Mouse (Mus musculus) urinary bladder, postnatal 14 days (tissue): Measurements from ENCODE around the gene Ptpn7.

Experiments used
- DNase-seq: peaks from one replicate; pipeline ENCODE4 v3.0.0; 2021; ENCODE audit warnings: low spot score

Gene Ptpn7

DNA sequence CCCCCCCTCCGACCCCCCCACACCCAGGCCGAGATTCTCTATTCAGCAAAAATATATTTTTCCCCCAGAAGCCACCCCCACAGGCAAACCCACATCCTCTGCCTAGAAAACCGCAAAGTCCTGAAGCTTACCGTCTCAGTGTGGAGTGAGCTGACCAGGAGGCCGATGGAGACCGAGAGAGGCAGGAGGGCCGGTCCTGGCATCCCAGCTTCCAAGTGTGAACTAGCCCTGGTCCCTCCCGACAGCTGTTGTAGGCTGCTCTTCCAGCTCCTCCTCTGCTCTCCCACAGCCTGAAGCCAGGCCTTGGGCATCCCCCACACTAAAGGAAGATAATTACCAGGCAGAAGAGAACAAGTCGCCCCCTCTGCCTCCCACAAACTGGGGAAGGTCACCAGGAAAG, 3.5 kb upstream of the Ptpn7 start:
- no peak for DNase-seq

DNA sequence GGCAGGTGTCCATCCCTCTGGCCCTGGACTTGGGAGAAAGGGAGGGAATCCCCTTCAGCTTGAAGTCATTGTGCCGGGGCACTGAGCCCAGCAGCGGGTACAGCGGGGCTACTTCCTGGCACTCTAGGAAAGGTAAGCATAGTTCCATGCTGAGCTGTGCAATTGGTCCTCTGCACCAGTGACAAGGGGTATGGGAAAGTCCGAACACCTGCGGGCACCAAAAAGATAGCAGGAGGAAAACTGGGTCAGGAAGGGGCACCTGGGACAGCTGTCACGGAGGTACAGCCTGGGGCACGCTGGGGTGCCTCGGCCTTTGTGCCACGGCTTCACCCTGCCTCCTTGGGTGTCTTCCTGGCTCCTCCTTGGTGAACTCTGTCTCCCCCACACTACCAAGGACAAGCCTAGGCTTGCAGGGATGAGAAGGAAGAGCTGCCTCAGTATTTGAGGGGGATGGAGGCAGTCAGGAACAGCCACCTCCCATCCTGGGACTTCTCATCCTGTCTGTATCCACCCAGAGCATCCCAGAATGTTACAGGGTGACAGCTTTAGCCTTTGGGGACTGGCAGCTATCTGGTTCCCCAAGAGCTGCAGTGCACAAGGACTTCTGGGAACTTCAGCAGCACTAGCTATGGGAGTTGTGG, 2.8 kb upstream of the Ptpn7 start:
- no peak for DNase-seq

DNA sequence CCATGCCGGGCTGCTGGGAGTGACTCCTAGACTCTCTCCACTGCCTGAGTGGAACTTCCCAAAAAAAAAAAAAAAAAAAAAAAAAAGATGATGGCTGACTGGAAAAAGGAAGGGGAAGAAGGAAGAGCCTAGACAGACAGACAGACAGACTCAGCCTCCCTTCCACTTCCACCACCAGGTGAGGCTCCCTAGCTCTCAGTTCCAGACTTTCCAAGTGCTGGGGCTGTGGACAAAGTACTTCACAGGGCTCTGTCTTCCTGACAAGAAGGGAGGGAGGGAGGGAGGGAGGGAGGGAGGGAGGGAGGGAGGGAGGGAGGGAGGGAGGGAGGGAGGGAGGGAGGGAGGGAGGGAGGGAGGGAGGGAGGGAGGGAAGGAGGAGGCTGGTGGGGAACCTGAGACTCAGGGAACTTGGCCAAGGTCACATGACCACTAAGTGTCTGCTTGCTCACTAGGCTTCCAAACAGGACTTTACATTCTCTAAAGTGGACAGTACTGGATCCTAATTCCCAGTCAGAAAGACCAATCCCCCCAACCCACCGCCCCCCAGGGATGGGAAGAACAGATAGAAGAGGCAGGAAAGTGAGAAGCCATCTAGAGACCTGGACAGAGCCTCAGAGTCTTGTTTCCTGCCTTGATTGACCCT, 2.0 kb upstream of the Ptpn7 start:
- DNase-seq: no peak

DNA sequence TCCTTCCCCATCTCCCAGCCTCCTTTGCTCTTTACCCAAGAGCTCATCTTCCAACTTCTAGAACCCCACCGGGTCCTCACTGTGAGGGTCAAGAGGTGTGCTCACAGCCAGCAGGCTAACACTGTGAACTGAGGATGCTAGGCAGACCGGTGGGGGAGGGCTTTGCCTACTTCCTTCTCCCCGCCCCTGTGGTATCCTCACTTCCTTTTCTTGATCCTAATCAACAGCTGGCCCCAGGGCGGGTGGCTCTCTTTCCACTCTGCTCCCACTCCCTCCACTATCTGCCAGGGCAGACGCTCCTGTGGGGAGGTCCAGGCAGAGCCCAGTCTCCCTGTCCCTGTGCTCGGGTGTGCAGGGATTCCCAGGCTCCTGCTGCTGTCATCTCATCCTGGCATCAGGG, 1.5 kb upstream of the Ptpn7 start:
- DNase-seq: no peak

DNA sequence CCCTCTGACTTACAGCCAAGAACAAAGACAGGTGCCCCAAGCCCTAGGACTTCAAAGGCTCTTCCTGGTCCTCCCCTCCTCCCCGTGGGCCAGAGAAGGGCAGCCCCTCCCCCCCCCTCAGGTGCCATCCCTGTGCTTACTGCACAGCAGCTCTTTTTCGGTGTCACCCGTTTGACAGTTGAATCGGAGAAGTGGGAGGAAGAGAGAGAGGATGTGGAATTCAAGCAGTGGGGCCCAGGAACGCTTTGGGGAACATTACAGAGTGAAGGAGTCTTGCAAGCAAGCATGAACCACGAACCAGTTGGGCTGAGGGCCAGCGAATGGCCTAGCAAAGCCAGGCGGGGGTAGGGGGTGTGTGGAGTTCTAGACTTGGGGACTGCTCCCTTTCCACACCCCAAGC, 940 bp upstream of the Ptpn7 start:
- DNase-seq: no peak

DNA sequence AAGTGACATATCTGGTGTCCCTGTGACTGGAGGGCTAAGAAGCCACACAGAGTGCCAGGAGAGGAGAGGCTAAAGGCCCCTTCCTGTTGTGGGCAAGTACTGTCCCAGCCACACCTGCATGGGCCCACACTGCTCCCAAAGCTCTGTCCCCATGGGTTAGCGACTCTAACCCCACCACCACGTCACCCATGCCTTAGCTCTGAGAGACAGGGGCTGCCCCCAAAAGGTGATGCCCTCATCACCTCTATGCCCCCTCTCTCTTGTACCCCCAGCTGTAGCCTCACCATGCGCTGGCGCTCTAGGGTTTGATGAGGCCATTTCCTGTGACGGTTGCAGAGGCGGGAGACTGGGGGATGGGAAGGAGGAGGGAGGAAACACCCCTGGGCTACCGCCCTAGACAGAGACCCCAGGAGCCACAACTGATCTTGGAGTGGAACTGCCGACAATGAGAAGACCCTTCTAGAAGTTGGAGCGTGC, 431 bp downstream of the Ptpn7 start:
- DNase-seq: no peak

DNA sequence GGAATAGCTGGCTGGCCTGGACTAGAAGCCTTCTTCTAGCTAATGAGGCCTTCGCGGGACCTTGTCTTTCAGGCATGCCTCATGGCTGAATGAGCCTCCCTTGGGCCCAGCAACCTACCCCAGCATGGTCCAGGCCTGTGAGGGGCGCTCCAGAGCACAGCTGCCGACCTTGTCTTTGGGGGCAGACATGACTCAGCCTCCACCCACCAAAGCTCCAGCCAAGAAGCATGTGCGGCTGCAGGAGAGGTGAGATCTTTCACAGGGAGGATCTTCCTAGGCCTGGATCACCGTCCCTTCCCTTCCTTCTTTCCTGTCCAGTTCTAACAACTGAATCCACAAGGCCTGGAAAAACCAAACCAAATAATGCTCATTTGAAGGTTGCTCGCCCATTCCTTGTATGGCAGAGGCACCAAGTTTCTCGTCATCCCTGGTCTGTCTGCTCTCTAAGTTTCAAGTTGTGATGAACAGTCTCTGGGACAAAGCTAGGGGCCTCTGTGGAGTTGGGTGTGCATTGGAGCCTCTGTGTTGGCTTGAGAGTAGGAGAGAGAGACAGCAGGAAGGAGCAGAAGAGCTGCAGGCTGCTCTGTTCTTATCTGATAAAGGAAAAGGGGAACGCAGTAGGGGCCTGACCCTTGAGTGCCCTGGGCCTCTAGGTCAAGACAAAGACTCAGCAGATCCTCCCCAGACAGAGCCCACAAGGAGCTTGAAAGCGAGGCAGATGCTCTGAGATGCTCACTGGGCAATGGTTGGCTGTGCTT, 1.4 kb downstream of the Ptpn7 start:
- no peak for DNase-seq

DNA sequence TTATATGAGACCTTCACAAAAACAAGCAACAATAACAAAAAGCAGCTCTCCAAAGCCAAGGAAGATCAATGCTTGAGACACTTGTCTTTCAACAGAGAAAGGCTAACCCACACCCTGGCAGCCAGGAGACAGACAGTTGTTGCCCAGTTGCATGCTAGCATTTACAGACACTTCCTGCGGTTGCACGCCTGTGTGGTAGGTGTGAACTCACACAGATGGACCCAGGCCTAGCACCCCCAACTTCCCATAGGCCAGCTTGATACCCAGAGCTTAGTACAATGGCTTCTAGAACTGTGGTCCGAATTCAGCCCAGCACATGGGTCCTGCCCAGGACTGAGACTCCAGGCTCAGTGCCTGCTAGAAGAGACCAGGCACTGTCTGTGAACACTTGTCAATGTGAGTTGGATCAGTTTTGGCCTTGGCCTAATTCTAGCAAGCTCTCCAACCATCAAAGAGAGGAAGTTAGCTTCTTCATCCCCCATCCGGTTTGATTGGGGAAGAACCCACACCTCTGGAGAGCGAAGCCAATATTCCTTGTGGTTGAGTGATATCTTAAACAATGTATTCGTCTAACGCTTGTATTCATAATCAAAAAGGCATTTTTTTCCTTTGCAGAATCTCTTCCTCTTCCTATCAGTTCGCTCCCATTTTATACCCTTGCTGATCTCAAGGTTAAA, 2.7 kb downstream of the Ptpn7 start:
- no peak for DNase-seq

DNA sequence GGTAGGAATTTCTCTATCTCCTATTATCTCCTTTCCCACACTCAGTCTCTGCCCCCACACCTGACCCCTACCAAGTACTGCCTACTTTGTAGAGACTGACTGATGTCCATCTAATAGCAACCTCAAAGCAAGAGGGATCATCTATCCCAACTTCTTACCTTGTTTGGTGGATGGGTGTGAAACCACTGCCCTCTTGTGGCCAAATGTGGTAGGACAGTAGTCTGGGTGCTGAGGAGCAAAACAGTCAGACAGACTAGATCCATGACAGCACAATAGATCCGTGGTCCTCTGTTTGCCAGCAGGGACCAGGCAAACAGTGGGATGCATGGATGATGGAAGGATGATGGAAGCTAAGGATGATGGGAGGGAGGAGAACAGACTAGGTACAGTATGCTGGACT, 4.0 kb downstream of the Ptpn7 start:
- peak; percentile 62 for DNase-seq

DNA sequence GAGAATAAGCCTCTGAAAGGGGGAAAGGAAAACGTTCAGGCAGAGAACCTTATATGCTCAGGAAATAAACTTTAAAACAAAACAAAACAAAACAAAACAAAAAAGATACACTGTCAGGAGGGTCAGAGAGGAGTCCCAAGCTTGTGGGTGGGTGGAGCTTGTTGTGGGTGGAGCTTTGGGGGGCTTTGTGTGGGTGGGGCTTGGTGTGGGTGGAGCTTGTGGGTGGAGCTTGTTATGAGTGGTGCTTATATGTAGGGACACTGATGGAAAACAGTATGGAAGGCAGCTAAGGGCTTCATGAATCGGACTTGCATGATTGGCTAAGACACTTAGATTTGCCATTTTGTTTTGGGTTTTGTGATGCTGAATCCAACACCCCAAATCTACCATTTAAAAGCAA, 7.4 kb downstream of the Ptpn7 start:
- no peak for DNase-seq

DNA sequence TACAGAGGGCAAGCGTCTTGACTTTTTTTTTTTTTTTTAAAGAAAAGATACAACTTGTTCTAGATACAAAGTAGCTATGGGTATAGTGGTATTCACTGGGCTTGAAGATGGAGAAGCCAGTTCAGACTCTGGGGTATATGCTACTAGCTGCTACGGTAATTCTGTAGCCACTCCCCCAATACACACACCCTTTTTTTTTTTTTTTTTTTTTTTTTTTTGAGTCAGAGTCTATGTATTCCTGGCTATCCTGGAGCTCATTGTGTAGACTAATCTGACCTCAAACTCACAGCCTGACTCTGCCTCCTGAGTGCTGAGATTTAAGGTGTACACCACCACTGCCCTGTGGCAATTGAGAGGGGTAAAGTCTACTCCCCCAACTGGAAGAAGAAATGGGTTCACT, 10.0 kb downstream of the Ptpn7 start:
- no peak for DNase-seq

DNA sequence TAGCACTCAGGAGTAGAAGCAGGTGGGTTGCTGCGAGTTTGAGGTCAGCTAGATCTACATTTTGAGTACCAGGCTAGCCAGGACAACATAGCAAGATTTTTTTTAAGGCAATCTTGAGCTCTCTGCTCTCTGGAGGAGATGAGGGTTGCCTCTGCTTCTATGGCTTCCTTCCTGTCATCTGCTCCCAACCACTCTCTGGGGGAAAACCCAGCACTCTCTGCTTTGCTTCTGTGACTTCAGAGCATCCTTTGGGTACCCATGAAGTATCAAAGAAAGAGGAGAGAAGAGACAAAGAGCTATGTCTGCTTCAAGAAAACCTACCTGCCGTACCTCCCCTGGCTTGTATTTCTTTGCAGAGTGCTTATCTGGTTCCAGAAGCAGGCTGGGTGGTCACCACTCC, 11.4 kb downstream of the Ptpn7 start:
- DNase-seq: no peak

DNA sequence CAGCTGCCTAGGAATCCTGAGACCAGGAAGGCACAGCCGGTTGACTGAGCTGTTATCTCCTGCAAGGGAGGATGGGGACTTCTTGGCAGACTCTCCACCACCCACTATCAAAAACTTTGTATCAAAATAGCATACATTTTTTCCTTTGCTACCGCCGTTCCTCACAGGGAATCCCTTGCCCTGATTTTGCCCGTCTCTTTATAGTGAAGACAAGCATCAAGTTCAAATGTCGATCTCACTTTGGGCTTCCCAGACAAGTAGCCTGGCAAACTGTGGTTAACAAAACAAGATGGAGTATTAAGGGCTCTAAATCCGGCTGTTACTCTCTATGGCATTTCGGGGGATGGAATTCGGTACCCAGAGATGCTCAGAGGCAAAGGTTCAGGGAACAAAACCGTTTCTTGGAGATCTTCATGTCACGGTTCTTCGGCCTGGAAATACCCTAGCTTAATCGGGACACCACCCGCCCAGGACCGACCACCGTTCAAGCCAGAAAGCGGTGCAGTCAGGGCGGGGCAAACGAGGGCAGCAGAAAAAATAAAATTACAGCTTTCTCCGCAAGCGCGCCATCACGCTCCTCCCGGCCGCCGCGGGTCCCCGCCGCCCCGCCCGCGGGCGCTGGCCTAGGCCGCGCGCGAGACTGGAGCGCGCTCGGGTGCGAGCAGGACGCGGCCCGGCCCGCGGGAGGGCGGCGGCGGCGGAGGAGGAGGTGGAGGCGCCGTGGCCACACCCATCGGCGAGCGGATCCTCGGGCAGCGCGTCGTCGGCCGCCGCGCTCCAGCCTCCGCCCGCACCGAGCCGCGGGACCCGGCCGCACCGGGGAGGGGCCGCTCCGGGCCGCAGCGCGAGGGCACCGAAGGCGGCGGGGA, 13.8 kb downstream of the Ptpn7 start, which contains the start of gene Arl8a:
Gene Arl8a (plus strand): TSS at position 748 of the 869 bp plus-strand sequence.
- DNase-seq: peak; percentile 86

DNA sequence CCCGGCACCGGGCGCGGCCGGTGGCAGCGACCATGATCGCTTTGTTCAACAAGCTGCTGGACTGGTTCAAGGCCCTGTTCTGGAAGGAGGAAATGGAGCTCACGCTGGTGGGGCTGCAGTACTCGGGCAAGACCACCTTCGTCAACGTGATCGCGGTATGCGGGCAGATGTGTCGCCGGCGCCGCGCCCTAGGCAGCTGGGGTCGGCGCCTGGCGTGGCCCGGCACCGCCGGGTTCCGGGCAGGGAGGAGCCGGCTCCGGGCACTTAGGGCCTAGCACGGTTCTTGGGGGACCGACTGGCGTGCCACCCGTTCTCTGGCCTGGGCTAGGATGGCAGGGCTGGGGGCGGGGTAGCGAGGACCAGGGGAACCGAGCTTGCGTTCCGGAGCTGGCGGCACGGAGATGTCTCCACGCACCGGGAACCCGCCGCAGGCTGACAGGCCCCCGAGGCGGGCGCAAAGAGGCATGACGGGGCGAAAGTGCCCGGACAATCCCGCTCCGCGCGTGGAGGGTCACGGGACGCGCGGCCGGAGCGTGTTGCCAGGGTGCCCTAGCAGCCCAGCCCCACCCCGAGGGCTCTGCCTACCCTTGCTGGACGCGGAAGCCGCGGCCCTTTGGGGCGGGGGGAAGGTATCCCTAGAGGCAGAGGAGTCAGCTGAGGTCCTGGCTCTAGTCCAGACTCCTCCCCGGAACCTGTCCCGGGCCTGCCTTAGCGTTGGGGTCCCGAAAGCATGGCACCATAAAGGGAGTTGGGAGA, 14.6 kb downstream of the Ptpn7 start:
- DNase-seq: peak; percentile 90

DNA sequence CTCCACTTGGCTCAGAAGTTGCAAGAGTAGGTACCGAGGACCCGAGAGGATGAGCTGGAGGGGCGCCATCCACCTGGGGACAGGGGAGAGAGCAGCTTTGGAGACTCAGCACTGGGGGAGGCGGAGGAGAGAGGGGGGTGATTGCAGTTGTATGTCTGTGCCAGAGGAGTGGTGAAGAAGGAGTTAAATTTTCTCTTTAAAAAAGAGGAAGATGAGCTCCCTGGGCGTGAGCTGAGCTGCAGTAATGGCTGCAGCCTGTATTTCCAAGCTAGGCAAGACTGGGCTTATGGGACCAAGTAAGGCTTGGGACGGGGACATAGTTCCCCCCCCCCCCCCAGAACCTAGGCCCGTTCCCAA, 15.2 kb downstream of the Ptpn7 start:
- no peak for DNase-seq

DNA sequence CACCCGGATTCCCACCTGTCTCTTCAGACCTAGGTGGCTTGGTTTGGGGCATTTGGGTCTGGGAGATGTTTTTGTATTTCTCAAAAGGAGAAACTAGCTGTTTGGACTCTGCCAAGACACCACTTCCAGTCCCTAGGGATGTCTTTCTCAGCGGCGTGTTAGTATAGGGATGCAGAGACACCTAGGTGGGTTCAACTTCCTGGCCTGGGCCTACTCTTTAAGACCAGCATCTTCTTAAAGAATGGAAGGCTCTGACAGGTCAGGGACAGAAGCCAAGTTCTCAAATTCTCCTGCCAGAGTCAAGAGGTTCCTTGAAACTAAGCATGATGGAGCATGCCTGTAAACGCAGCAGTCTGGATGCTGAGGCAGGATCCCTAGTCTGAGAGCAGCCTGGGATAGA, 16.0 kb downstream of the Ptpn7 start:
- no peak for DNase-seq

DNA sequence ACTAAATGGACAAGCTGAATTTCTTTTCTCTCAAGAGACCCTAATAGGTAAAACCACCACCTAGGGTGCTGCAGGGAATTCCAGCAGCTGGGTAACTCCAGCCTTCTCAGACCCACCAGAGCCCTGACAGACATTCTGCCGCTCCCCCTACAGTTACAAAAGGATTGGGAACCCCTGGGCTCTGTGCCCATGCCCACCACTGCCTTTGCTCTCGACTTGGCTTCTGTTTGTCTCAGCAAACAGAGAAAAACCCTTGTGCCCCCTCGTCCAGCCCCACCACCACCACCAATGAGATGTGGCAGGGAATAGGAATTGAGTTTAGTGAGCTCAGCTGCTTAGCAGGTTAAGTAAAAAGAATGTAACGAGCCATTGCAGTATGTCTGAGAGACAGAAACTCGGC, 16.5 kb downstream of the Ptpn7 start:
- DNase-seq: no peak

DNA sequence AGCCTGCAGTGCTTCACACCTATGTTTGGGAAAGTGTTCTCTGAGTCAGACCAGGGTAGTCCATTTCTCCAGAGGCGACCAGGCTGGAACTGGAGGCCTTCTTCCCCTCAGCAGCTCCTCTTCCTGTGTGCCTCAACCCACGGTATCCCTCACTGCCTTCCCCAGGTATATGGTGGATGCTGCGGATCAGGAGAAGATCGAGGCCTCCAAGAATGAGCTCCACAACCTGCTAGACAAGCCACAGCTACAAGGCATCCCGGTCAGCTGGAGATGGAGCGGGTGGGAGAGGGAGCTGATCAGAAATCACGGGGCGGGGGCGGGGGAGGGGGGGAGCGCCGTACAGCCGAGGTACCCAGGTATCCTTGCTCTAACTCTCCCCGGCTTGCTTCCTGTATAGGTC, 21.5 kb downstream of the Ptpn7 start:
- DNase-seq: no peak

DNA sequence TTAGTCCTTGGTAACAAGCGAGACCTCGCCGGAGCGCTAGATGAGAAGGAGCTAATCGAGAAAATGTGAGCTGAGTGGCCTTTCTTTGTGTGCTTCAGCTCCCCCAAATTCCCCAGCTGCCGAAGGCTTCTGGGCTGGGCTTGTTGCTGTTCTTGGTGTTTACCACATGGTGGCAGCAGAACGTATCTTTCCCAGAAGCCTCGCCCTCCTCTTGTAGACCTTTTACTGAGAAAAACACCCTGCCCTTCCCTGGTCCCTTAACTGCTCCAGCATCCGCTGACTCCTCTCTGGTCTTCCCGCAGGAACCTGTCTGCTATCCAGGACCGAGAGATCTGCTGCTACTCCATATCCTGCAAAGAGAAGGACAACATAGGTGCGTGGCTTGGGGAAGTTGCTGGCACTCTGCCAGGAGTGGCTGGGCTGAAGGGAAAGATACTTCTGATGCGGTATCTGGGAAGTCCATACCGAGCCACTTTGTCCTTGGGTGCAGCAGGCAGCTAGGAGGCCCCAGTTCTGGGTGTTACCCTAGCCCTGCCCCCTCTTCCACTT, 22.0 kb downstream of the Ptpn7 start:
- peak; percentile 75 for DNase-seq

DNA sequence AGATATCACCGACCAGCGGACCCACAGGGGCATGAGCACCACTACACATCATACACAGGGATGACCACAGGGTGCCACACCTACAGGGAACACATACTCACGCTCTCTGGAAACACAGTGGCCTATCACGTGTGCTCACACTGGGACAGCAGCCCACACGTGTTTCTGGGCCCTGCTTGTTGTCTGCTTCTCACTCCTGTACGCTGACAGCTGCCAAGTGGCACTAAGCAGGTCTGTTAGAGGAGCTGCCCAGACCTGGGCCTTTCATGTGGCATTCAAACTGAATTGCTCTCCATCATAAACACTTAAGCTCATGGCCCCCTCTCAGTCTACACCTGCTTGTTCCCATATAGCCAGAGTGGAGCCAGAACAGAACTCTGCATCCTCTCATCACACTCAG, 23.8 kb downstream of the Ptpn7 start:
- no peak for DNase-seq

DNA sequence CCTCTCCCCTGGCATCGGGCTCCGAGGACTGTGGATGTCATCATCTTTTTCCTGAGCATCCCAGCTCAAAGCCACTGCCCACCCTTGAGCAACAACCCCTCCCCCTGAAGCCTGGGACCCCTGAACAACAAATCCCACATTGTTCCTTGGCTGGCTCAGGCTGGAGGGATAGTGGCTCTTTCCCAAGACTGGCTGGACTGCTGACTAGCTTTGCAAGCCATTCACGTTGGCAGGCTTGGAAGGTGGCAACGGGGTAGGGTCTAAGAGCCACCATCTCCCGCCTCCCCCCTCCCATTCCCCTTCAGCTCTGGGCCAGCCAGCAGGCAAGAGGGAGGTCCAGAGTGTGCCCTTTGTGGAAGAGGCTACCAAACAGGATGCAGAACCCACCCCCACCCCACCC, 26.1 kb downstream of the Ptpn7 start:
- no peak for DNase-seq
